Mouse (Mus musculus) left cerebral cortex, adult 11 months (tissue): ENCODE results near the gene Gm49388.
"Not testable (repeated sequence)": the region's sequence is repeated elsewhere in the genome, so short reads cannot be mapped to it uniquely, and the experiment has no call there.

ENCODE experiments used
- DNase-seq: peaks from one replicate; pipeline ENCODE4 v3.0.0; 2022; ENCODE audit warnings: low spot score

Gm49388 gene

DNA sequence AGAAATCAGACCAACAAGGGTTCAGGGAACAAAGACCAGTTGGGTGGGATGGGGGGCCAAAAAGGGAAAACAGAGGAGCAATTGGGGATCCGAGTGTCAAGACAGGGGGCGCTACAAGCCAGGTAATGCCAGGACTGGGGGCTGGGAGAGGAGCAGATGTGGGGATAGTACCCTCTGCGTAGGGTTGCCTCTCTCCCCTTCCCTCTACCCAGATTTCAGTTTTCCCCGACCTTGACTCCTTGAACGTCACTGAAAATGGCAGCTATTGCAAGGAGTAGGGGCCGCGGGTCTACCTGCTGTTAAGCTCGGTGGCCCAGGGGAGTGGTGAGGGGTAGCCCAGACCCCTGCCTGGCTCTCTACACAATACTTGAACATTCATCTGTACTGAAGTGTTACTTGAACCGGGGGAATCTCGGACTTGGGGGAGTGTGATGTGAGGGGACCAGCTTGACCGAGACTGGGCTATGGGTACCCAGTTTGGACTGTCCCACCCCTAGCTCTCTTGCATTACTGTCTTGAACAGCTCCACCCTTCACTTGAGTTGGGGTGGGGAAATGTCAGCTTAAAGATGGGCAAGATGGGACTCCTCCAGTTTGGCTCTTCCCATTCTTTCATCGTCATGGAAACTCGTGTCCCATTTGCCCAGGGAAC, 16.9 kb upstream of the Gm49388 start:
- no peak for DNase-seq

DNA sequence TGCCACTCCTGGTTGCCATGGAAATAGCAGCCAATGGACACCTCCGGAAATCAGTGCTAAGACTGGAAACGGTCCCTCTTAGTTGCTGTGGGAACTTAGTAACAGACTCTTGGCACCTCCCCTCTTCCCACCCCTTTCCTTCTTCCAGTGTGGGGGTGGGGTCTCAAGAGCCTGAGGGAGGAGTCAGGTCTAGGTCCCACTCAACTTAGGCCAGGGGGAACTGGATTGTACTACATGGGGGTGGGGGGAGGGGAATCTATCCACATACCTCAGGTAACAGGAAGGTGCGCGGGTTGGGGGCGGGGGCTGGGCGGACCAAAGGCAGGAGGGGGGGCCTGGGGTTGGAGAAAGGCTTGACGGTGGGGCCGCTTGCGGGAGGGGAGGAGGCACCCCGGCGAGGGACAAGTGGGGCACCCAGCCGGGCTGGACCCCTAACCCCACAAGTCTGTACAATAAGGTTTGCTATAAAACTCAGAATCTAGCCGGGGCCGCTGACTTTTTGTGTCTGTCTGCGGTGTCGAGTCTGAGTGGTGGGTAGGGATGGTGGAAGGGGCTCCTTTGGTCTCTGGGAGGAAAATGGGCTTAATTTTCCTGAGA, 16.3 kb upstream of the Gm49388 start:
- DNase-seq: peak; percentile 98

DNA sequence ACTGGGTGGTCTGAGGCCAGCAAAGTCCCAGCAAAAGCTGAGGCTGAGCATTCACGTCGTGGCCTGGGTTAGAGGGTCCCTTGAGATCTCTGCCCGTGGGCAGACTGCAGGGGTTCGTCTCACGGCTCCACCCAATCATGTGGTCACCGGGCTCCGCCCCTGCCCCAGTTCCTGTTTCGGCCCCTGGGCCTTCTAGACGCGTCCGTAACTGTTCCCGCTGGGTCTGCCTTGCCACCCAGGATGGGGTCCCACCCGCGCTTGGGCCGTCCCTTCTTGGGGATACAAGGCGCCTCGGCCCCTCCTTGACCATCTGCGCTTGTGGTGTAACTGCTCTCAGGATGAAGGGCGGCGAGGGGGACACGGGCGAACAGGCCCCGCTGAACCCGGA, 15.8 kb upstream of the Gm49388 start, which contains the start of gene Orai3:
TSS of gene Orai3 (plus strand) at position 165 of the 388 bp plus-strand sequence.
- DNase-seq: no peak

DNA sequence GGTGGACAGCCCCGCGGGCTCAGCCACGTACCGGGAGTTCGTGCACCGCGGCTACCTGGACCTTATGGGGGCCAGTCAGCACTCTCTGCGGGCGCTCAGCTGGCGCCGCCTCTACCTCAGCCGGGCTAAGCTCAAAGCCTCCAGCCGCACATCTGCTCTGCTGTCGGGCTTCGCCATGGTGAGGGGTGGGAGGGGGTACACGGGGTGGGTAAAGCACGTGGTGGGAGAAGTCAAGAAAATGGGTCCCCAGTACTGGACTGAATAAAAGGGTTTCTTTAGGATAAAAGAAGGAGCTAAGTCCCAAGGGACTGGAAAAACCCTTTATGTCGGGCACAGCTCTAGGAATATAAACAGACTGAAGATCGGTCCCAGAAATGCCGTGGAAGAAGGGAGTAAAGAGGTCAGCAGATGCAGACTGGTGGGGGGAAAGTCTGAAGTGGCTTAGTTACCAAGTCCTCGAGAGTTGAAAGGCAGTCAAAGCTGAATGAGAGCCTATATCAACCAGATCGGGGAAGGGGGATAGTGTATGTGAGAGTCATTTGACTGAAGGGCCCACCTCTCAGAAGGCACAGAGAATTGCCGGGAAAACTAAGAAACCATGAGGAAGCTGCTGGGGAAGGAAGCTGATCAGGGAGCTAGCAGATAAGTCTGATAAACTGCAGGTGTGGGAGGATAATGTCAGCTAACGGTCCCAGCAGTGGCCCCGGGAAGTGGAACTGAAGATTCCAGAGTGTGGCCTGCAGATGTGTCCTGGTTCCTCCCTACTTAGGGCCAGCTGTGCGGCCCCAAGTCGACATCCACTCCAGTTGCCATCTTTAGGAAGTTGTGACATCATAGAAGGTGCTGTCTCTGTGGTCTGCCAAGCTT, 15.1 kb upstream of the Gm49388 start:
- DNase-seq: no peak

DNA sequence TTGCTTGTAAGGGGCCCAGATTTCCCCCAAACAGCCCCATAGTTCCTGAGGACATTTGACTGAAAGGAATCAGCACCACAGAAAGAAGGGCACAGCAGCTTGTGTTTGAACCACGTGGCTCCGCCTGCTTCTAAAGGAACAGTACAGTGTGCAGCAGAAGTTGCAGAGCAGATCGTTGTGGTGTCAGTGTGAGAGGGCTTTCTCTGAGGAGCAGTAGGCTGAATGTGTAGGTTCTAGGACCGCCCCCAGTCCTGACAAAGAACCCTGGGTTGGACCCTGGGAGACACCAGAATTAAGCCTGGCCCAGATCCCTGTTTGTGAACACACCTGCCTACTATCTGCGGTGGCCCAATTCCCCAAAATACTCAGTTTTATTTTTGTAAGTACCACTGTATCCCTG, 14.1 kb upstream of the Gm49388 start:
- no peak for DNase-seq

DNA sequence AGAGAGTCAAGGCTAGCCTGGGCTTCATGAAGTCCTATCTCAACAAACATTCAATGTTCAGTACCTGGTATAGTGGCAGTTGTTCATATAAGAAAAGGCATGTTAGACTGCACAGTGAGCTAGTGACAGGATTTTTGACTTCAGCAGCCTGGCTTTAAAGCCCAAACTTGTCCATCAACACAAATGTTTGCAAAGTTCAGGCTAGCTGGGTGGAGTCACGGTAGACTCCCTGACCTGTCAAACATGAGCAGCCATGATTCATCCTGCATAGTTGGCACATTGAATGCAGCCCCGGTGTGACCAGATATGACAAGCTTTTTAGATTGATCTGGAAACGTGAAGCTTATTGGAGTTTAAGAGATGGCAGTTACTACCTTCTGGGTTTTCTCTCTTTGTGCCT, 13.3 kb upstream of the Gm49388 start:
- DNase-seq: no peak

DNA sequence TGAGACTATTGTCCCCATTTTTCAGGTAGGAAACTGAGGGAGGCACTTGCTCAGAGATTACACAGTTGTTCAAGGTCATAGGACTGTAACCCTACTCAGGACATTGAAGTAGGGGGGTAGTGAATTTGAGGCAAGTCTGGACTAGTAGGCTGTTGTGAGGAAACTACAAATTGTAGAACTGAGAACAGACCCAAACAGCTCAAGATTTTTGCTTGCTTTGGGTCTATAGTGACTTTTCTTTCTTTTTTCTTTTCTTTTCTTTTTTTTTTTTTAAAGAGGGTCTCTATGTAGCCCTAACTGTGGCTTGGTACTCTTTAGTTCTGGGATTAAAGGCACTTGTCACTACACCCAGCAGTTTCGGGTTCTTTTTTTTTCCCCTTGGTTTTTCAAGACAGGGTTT, 12.9 kb upstream of the Gm49388 start:
- no peak for DNase-seq

DNA sequence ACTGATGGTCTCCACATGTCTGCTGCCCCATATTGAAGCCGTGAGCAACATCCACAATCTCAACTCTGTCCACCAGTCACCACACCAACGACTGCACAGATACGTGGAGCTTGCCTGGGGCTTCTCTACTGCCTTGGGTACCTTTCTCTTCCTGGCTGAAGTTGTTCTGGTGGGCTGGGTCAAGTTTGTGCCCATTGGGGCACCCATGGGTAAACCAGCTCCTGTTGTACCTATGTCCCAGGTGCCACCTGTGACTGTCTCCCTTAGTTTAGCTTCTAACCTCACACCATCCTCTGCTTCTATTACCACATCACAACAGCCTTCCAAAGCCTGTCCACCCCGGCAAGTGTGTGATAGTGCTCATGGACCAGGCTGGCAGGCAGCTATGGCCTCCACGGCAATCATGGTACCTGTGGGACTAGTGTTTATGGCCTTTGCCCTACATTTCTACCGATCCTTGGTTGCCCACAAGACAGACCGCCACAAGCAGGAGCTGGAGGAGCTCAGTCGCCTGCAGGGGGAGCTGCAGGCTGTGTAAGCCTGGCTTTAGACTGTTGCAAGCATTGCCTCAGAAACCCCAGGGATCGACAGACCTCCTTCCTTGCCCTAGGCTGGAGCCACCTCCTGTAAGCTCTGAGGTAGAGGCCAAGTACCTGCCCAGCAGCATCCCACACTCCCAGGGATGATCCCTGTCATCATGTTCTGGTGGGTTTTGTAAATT, 11.6 kb upstream of the Gm49388 start:
- peak; percentile 58 for DNase-seq

DNA sequence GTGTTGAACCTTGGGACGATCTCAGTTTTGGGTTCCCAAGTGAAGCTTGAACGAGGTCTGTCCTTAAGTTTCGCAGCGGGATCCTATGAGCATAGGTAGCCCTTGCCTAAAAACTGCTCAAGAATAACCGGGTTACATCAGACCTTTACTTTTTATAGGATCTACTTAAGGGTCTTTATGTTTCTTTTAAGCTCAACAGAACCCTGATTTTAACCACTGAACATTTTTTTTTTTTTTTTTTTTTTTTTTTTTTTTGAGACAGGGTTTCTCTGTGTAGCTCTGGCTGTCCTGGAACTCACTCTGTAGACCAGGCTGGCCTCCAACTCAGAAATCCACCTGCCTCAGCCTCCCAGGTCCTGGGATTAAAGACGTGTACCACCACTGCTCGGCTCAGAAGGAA, 9.6 kb upstream of the Gm49388 start:
- not testable (repeated sequence) for DNase-seq

DNA sequence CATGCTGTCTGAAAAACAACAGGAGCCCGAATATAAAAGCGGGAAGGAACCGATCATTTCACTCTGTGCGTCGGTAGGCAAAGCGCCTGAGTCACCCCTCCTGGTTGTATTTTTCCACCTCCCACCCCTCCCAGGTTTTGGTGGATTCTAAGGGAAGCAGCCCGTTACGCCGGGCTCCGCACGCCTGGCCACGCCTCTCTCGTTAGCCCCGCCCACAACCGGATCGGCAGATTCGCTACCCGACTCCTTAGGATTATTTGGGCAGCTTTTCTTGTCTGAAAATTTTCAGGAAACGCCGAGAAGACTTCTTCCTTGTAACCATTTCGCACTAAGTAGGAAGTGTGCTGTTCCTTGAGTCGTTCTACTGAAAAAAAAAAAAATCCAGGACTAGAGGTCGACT, 9.0 kb upstream of the Gm49388 start, which contains the start of gene Setd1a:
TSS of gene Setd1a (plus strand) at position 245 of the 400 bp plus-strand sequence.
- DNase-seq: peak; percentile 86

DNA sequence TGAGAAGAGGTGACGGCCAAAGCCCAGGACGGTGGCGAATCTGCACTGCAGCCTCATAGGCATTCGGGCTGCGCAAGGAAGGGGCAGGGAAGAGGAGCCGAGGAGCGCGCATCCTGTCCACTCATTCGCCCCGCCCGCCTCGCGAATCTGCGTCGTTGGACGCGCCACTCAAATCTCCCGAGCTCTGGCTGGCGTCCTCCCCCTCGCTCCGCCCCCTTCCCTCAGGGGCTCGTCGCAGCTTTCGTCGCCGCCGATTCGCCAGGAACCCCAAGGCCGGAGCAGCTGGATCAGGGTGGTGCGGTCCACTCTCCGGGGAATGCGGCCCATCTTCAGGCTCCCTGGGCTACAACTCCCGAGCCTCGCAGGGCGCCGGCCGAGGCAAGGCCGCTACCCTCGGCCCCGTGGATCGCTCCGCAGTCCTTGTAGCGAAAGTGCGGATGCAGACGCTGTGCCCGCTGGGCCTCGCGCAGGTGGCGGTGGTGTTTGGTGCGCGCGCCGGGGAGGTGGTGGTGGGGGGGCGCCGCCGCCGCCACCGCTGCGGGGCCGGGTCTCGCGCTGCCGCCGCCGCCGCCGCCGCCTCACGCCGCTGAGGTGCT, 8.4 kb upstream of the Gm49388 start:
- peak; percentile 94 for DNase-seq

DNA sequence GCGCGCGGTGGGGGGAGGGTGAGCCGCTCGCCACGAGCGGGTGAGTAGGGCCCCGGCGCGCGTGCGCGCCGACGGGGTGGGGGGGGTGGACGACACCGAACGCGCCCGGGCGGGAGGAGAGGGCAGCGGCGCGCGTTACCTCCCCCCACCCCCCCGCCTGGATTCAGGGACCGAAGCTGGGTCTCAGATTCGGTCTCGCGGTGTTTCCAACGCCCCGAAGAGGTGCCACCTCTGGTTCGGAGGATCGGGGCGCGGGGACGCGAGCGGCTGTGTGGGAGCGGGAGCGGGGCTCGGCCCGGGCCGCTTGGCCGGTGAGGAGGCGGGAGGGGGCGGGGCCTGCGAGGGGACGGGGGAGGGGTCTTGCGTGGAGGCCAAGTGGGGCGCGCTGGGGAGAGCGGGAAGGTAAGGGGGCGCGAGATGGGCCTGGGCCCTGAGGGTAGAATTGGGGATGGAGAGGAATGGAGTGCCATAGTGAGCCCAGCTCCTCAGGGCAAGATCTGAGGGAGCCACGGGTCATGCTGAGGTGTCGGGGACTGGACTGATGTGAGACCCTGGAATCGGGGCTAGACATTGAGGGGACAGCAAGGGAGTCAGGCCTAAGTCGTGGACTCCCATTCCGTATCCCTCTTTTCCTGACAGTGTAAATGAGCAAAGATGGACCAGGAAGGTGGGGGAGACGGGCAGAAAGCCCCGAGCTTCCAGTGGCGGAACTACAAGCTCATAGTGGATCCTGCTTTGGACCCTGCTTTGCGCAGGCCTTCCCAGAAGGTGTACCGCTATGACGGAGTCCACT, 7.7 kb upstream of the Gm49388 start:
- no peak for DNase-seq

DNA sequence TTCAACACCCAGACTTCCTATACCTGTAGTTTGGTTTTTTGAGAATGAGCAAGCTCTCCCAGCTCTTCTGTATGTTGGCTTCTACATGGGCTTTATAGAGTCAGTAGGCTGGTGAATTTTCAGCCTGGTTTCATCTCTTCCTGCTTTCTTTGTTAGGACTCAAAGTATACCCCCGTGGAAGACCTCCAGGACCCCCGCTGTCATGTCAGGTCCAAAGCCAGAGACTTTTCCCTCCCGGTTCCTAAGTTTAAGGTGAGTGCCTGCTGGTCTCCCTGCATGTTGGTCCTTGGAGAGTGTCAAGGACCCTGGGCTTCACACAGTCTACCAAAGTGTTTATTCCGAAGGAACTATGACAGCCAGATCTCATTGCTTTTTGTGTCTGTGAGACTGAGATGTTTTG, 7.1 kb upstream of the Gm49388 start:
- DNase-seq: no peak

DNA sequence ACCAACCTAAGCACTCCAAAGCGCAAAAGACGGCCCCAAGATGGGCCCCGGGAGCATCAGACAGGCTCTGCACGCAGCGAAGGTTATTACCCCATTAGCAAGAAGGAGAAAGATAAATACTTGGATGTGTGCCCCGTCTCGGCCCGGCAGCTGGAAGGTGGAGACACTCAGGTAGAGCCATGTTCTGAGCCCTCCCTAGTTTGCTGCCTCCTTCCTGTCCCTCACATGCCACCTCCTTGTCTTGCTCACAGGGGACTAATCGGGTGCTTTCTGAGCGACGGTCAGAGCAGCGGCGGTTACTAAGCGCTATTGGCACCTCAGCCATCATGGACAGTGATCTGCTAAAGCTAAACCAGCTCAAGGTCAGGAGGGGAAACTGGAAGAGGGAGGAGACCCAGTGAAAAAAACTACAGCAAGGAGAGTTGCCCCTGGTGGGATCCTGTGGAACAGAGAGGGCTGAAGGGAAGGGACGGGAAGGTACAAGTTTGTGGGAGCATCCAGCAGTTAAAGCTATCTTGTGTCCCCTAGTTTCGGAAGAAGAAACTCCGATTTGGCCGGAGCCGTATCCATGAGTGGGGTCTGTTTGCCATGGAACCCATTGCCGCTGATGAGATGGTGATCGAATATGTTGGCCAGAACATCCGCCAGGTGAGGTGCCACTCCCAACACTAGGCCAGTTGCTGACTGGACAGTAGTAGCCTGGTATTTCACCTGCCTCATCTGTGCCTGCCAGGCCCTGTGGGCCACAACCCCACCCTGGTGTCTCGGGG, 11.9 kb downstream of the Gm49388 start:
- DNase-seq: no peak

DNA sequence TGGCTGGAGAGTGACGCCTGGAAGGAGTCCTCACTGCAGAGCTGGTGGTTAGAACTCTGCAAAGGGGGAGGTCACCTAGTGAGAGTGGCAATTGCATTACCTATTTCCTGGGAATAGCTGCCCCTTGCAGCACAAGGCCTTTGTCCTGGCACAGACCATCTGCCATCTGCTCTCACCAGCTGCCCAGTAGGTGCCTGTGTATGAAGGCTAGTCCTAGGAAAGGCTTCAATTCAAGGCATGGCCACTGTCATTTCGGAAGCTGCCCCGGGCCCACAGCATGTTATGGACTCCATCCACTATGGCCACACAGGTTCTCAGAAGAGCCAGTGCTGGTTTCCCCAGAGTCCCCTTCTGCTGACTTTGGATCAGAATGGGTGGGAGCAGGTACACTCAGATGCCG, 13.2 kb downstream of the Gm49388 start:
- no peak for DNase-seq

DNA sequence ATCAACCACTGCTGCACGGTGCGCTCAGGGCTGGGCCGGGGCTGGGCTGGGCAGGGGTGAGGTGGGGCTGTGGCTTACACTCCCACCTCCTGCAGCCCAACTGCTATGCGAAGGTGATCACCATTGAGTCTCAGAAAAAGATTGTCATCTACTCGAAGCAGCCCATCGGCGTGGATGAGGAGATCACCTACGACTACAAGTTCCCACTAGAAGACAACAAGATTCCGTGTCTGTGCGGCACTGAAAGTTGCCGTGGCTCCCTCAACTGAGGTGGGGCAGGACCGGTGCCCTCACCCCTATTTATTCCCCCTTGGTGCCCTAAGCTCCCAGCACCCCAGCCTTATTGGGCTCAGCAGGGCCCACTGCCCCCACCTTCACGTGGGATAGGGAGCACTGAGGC, 13.8 kb downstream of the Gm49388 start:
- DNase-seq: no peak

DNA sequence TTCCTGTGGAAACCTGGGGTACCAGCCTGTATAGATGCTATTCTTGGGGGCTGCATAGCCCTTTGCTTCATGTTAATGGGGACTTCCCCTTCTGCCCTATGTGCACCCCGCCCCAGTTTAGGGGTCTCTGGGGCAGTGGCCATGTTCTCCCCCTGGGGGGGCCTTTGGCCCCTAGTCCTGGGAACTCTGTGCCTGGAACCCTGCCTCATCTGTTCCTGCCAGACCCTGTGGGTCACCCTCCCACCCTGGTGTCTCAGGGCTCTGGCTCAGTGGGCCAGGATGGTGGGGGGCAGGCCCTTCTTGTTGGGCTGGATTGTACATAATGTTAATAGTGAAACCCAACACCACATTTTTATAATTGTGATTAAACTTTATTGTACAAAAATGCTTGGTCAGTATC, 14.3 kb downstream of the Gm49388 start:
- no peak for DNase-seq

DNA sequence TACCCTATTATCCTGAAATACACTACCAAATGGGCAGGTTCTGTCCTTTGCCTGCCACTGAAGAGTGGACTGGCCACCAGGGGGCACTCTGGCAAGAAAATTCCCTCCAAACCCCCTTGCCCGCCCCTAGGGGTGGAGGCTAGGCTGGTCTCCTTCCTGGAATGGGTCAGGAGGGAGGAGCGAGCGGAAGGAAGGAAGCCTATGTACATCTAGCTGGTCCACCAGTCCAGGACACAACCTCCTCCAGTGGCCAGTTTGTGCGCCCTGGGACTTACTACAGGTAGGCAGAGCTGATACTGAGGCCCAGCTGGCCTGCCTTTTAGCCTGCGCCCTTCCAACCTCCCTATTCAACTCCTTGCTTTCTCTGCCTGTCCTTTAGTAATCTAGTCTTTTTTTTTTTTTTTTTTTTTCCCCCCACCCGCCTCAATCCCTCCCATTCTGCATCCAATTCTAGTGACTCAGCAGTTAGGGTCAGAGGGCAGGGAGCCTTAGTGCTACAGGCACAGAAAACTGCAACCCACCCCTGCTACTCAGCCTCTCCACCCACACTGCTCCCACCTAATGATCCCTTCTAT, 15.1 kb downstream of the Gm49388 start, which contains the start of gene Hsd3b7:
TSS of gene Hsd3b7 (plus strand) at position 170 of the 575 bp plus-strand sequence.
- peak; percentile 79 for DNase-seq

DNA sequence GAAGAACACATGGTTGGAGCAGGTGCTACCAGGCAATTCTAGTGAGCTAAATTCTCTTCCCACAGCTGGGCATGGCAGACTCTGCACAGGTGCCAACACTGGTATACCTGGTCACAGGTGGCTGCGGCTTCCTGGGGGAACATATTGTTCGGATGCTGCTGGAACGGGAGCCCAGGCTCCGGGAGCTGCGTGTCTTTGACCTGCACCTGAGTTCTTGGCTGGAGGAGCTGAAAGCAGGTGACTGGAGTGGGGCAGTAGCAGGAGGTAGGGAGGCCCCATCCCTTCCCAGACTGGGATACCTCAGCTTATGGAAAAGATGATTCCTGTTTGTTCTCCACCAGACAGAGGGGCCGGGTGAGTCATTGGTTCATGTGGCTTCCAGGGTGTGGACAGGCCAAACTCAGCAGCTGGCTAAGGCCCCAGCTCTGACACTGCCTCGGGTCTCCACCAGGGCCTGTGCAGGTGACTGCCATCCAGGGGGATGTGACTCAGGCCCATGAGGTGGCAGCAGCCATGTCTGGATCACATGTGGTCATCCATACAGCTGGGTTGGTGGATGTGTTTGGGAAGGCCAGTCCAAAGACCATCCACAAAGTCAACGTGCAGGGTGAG, 15.7 kb downstream of the Gm49388 start:
- DNase-seq: no peak
